Mouse (Mus musculus): ENCODE results near the gene Fbxo22. TPM values are rescaled to one million over a fixed set of nuclear protein-coding genes. Genes with fewer than 3 reads are reported as not detected.
"Not testable (repeated sequence)": the region's sequence is repeated elsewhere in the genome, so short reads cannot be mapped to it uniquely, and the experiment has no call there.

Gene Fbxo22
- total RNA-seq, 2 experiments from 2014 or later, result 38.7 to 44.2 TPM

DNA sequence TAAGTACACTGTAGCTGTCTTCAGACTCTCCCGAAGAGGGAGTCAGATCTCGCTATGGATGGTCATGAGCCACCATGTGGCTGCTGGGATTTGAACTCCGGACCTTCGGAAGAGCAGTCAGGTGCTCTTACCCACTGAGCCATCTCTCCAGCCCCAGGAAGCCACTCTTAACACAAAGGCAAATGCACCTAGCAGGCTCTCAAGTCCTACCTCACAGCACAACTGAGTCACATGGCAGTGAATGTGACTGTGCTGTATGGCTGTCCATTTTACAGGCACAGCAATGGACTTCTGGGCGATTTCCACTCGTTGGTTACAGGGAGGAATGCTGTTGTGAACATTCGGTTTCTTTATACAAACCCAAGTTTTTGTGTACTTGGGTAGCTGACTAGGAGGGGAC, 23.9 kb downstream of the Fbxo22 start:
- intact Hi-C loops (cut with DNase I), result loop anchor here (5.0 kb wide), 2 partner anchors 80 to 160 kb away; no protein-coding TSS in a partner anchor
- no peak for DNase-seq (ENCODE audit: low spot score in 2 of 2)

DNA sequence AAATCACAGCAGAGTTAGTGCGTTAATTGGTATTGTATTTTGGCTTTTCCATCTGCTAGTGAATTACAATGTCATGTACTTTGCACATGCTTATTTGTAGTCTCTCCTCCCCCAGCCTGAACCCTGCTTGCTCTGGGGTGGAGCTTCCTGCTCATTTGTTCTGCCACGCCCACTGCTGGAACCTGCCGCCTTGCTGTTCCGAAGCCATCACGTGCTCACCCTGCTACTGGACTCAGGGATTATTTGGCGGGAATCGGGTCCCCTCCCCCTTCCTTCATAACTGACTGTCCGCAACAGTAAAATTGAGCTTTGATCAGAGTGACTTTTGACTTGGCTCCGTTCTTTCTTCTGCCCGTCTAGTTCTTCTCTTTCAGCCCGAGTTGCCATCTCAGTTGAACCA, 24.4 kb downstream of the Fbxo22 start:
- intact Hi-C loops (cut with DNase I), result loop anchor here (5.0 kb wide), 2 partner anchors 79 to 159 kb away; no protein-coding TSS in a partner anchor

DNA sequence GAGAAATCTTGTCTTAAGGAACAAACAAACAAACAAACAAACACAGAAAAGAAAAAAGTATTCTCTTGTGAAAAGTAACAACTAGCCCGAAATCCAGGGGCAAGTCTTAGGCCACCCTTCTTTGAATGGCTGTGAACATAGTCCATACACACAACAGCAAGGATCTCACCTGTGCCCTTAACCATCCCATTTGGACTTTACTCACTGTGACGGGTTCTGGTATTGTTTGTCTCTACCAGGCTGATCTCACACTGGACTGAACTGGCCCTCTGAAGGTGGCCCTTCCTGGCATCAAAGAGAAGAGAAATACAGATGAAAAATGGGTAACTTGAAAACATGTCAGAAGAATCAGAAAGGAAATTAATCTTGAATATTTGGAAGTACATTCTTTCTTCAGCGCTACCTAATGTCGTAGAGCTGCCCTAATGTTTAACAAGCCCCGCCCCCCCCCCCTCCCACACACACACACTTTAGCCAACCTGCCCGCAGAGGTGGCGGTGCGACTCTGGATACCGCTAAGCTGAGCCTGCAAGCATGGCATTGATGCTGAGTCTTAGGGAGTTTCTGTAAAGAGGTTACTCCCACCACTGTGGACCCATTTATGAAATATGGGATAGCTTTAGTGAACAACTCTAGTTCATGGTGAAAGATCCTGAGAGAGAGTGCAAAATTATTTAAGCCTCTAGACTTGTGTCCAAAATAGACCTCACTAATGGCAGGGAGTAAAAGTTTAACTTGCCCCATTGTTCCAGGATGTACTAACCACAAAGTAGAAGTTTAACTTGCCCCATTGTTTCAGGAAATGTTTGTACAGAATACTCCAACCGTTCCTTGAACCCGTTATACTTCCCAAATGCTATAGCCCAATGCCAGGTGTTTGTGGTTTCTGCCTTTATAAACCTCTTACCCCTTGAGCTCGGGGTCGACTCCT, 27.8 kb downstream of the Fbxo22 start:
- DNase-seq (ENCODE audit: low spot score in 2 of 2), result no peak
- intact Hi-C loops (cut with DNase I), result no loop called here

More for the DNA sequence above, 24.4 kb downstream of the Fbxo22 start:
- DNase-seq (ENCODE audit: low spot score in 2 of 2), result not testable (repeated sequence)

DNA sequence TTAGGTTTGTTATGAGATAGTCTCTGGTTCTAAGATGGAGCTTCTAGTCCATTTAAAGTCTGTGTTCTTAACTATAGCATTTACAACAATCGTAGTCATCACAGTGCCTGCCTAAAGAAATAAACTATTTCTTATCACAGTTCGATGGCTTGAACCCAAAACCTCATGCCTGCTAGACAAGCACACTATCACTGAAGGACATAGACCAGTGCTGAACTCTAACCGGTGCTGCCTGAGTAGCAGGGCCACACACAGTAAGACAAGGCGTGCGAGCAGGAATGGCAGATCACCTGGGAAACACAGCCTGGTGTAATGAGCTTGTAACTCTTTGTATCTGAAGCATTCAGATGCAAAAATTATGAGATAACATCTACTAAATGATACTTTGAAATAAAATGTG, 32.1 kb downstream of the Fbxo22 start:
- intact Hi-C loops (cut with DNase I), result no loop called here

DNA sequence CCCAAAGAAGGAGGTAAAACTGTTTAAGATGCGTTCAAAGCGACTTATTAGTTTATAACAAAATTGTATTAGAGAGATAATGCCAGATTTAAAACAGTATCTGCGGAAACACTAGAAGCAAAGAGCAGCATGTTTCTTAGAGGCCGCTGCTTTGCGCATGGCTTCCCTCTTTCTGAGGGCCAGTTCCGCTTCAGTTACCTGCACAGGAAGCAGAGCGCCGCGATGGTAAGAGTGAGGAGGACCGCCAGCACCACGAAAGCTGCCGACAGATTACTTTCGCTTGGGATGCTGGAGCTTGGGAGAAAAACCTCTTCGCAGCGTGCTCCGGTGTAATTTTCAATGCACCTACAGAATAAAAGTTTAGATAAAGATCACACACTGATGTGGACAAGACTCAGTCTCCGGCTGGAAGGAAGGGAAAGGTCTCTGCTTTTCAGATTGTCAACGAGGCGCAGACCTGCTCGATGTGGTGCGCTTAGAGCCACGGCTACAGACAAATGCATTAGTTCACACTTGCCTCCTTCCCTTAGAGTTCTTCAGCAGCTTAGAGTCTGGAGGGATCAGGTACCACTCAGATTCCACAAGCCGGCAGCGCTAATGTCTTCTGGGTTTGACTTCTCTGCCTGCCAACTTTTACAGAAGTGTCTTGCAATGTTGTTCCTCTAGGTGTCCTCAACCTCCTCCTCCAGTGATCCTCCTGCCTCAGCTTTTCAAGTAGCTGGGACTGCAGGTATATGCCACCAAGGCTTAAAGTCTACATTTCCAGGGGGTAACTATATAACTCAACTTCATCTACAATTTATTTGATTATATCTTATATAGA, 33.3 kb downstream of the Fbxo22 start:
- intact Hi-C loops (cut with DNase I), result no loop called here
- DNase-seq (ENCODE audit: low spot score in 2 of 2), result no peak

More for the DNA sequence above, 32.1 kb downstream of the Fbxo22 start:
- DNase-seq (ENCODE audit: low spot score in 2 of 2), result no peak

DNA sequence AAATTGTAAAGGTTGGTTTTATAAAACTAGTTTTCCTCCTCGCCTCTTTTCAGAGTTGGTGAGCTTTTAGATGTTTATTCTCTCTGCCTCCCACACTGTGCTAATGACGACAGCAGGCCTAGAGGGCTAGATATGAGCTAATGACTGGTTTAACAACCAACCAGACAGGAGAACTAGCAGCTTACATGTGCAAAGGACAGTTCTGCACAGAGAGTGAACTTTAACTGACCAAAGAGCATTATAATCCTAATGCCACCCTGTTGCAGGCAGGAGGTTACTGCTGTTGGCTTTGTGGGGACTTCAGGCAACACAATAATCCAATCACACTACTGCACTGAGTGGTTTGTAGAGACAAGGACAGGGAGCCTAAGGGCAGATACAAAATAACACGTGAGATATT, 34.6 kb downstream of the Fbxo22 start:
- DNase-seq (ENCODE audit: low spot score in 2 of 2), result no peak
- intact Hi-C loops (cut with DNase I), result no loop called here

DNA sequence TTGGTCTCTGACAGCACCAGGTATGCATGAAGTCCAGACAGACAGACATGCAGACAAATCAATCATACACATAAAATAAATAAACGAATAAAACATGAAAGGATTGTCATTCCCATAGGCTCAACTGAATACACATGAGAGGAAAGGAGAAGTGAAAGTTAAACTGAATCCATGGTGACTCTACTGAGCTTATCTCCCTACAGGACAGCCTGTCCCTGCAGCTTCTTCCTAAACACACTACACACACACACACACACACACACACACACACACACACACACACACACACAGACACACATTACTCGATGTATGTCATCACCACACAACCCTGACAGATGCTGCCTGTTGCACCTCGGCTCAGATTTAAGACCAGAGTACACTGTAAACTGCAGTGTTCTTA, 35.4 kb downstream of the Fbxo22 start:
- intact Hi-C loops (cut with DNase I), result no loop called here
- DNase-seq (ENCODE audit: low spot score in 2 of 2), result no peak

DNA sequence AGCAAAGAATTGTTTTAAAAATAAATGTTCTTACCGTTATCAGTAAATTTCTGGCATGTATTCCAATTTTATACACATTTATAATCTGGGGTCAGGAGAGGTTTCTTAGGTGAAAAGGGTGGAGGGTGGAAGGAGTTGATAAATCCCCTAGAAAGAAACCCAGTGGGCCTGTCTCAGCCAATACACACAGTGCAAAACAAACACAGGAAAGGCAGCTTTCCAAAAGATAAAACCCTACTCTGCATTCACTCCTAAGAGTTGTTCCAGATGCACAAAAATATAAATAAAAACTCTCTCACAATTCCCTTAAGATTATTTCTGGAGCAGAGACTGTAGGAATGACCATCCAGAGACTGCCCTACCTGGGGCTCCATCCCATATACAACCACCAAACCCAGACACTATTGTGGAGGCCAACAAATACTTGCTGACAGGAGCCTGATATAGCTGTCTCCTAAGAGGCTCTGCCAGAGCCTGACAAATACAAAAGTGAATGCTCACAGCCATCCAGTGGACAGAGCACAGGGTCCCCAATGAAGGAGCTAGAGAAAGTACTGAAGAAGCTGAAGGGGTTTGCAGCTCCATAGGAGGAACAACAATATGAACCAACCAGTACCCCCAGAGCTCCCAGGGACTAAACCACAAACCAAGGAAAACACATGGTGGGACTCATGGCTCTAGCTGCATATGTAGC, 36.5 kb downstream of the Fbxo22 start:
- DNase-seq (ENCODE audit: low spot score in 2 of 2); intact Hi-C loops (cut with DNase I): not testable (repeated sequence)

DNA sequence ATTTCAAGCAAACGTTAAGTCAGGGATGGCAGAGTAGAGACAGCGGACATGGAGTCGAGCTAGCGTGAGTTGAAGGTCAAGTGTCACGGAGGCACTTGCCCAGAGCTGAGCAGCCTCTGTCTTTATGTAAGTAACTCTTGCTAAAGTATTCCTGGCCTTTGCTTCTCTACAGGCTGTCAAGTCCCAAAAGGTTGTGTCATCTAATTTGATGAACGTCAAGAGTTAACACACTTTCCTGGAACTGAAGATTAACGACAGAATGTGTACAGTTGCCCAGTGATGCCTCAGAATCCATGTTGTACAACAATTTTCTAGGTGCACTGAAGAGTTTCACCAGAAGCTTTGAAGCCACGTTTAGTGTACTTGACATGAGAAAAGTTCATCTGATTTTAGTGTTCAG, 37.7 kb downstream of the Fbxo22 start:
- no peak for DNase-seq (ENCODE audit: low spot score in 2 of 2)
- intact Hi-C loops (cut with DNase I), result no loop called here

DNA sequence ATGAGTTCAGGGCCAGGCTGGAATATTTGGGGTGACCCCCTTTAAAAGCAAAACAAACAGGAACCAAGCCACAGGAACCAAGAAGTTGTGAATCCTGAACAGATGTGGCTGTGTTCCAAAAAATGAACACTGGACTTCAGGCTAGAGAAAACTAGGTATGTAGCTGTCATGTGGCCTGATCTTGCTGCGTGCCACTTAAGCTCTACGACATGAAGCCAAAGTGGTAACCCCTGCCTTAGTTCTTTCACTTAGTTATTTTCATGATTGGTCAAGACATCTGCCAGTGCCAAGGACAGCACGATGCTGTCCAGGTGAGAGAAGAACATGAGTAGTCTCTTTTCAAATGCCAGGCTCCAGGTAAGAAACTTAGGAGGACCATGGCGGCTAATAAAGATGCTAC, 38.2 kb downstream of the Fbxo22 start:
- no peak for DNase-seq (ENCODE audit: low spot score in 2 of 2)
- intact Hi-C loops (cut with DNase I), result no loop called here

DNA sequence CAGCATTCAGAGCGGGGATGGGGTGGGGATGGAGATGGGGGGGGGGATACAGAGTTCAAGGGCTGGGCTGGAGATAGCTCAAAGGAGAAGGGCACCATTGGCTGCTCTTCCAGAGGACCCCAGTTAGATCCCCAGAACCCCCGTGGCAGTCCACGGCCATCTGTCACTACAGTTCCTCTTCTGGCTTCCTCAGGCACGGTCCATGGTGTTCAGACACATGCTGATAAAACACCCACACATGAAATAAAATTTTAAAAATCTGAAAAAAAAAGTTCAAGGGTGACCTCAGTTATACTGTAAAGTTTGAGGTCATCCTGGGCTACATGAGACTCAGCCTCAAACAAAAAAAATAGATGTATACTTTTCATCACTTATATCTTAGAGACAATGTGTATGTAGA, 39.7 kb downstream of the Fbxo22 start:
- intact Hi-C loops (cut with DNase I), result no loop called here
- DNase-seq (ENCODE audit: low spot score in 2 of 2), result no peak

DNA sequence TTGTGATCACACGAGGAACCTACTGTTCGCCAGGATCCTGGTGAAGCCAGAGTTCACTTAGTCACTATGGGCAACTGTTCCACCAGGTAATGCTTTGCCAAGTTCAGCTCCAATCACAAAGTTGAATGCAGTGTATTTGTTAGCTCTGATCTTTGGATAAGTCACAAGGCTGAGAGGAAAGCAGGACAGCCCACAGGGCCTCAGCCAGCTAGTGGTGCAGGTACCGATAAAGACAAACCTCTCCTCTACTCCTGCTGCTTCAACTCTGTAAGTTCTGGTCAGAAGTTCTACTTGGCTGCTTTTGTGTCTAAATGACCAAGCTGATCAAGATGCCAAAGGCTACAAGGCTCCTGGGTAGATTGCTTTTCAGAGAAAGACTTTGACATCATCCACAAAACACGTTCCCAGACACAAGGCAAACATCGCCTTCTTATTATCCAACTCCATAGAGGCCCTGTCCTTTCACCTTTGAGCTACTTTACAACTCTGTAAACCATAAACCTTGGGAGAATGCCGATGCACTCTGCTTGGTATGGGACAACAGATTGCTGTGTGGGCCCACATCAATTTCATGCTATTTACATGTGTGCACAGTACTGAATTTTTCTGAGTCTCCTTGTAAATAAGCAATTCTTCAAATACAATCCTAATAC, 42.0 kb downstream of the Fbxo22 start:
- intact Hi-C loops (cut with DNase I), result no loop called here
- DNase-seq (ENCODE audit: low spot score in 2 of 2), result no peak

DNA sequence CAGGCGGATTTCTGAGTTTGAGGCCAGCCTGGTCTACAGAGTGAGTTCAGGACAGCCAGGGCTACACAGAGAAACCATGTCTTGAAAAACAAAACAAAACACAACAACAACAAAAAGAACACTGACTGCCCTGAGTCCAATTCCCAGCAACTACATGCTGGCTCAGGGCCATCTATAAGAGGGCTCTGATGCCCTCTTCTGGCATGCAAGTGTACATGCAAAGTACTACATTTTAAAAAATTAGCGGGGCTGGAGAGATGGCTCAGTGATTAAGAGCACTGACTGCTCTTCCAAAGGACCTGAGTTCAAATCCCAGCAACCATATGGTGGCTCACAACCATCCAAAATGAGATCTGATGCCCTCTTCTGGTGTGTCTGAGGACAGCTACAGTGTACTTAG, 43.4 kb downstream of the Fbxo22 start:
- DNase-seq (ENCODE audit: low spot score in 2 of 2); intact Hi-C loops (cut with DNase I): not testable (repeated sequence)

DNA sequence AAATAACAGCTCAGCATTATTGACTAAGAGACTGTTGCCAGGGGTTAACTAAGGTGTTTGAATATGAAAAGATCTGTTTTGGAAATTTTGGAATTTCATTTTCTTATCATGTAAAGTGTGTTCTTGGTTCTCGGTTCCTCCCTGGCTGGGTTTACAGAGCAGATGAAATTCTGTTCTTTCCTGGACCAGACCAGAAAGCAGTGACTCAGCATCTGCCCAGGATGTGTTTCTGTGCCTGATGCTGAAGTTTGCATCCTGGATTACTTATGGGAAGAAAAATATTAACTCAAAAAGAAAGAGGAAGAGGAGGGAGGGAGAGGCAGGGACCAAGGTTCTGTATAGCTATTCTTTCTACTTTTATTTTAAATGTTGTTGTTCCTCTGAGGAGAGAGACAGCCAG, 45.1 kb downstream of the Fbxo22 start:
- intact Hi-C loops (cut with DNase I), result no loop called here

DNA sequence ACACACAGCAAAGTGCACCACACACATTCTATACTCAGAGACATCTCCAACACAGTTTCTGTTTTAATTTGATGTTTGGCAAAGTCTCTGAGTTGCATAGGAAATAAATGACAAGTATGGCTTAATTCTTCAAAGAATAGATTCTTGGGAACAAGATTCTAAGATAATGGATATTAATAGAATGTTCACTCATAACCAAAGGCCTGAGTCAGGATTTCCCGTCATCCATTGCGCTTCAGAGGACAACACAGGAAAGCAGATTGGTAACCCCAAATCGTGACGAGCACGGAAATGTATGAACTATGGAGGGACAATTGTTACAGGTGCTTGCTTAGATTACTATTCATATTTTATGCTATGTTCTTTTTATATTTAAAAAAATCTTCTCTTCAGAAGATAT, 46.3 kb downstream of the Fbxo22 start:
- intact Hi-C loops (cut with DNase I), result no loop called here
- DNase-seq (ENCODE audit: low spot score in 2 of 2), result no peak

More for the DNA sequence above, 45.1 kb downstream of the Fbxo22 start:
- DNase-seq (ENCODE audit: low spot score in 2 of 2), result no peak

DNA sequence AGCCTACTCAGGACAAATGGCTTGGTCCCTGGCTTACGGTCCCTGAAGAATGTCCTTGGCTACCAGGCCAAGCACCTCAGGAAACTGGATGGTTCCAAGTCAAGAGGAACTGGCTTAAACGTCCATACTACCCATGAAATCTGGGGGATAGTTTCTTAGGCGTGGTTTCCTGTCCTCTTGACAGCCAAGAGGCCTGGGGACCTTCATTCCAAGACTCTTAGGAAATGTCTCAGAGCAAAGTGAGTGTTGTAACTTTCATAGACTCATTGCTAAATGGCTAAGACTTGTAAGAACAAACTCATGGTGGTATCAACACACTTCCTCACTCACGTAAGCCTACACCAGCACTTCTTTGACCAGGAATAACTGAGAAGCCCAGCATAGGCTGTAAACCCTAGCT, 46.9 kb downstream of the Fbxo22 start:
- intact Hi-C loops (cut with DNase I), result no loop called here
- no peak for DNase-seq (ENCODE audit: low spot score in 2 of 2)

DNA sequence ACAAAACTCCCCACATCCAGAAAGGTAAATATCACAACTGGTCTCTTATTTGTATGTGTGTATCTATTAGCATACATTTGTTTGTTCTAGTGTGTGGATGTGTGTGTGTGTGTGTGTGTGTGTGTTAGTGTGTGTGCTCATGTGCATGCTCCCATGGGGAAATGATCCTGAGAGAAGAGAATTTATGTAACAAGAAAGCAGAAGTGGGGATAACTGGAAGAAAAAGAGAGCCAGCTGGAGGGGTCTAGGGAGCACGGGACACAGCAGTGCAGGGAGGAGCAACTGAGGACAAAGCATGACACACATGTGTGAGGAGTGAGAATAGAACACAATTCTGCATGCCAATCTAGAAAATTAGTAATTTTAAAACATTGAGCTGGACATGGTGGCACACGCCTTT, 48.4 kb downstream of the Fbxo22 start:
- intact Hi-C loops (cut with DNase I), result no loop called here
- DNase-seq (ENCODE audit: low spot score in 2 of 2), result no peak

DNA sequence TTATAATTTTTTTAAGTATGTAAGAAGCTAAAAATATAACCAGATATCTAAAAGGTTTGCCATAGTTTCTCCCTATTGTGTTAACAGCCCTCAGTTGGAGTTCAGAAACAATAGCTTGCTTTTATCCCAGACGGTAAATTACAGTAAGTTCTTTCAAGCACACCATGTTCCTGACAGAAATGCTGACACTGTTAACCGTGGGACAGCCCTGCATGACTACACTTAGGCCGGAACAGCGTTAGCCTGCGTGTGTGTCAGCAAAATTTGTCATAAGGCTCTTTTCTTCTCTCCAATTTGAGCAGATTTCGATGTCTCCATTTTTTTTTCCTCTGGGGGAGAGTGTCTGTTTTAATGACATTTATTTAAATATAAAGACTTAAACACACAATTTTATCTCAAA, 51.0 kb downstream of the Fbxo22 start:
- intact Hi-C loops (cut with DNase I), result no loop called here
- DNase-seq (ENCODE audit: low spot score in 2 of 2), result no peak

Measured in left cerebral cortex, postnatal 25 days (tissue).